Mouse (Mus musculus): ENCODE data around the gene Slc5a5. TPM values are rescaled to one million over a fixed set of nuclear protein-coding genes. Genes with fewer than 3 reads are reported as not detected.
A peak's percentile ranks its signal among the peaks of the same experiment; 100 is the strongest.

Gene Slc5a5
- polyA plus RNA-seq, 1 experiment: not detected

- no peak for TF ChIP-seq POLR2A (IDR thresholded peaks at IDR 0.05; ENCODE audit: borderline replicate concordance, low read depth, low read length)
- TF ChIP-seq CTCF (IDR thresholded peaks at IDR 0.05; ENCODE audit: low read depth, low read length): no peak
Observed at GRCm38 (mm10) chr8:70924151-70924550, 31.6 kb upstream of the Slc5a5 start.

GRCm38 (mm10) chr8:70920049-70920922 lies 27.7 kb upstream of the Slc5a5 start:
- H3K27ac ChIP-seq (ENCODE audit: insufficient read depth, low read depth, low read length): no peak overlapping the region
- TF ChIP-seq CTCF (IDR thresholded peaks at IDR 0.05; ENCODE audit: low read depth, low read length): no peak
- no peak for TF ChIP-seq POLR2A (IDR thresholded peaks at IDR 0.05; ENCODE audit: borderline replicate concordance, low read depth, low read length)
- no peak overlapping the region for H3K4me3 ChIP-seq (ENCODE audit: insufficient read depth, low read length)

More at GRCm38 (mm10) chr8:70924151-70924550, 31.6 kb upstream of the Slc5a5 start:
- H3K4me3 ChIP-seq (ENCODE audit: insufficient read depth, low read length): no peak overlapping the region
- no peaks in the 10 kb centered on the region for H3K4me1 ChIP-seq (ENCODE audit: control insufficient read depth, insufficient read depth, low read length)
- H3K27ac ChIP-seq (ENCODE audit: insufficient read depth, low read depth, low read length): no peak overlapping the region

GRCm38 (mm10) chr8:70914704-70915103 lies 22.1 kb upstream of the Slc5a5 start:
- Histone ChIP-seq H3K4me3 (ENCODE audit: insufficient read depth, low read length) (no peak overlapping the region), H3K4me1 (ENCODE audit: control insufficient read depth, insufficient read depth, low read length) (peaks cover 15% of the 10 kb centered on the region), H3K27ac (ENCODE audit: insufficient read depth, low read depth, low read length) (no peak overlapping the region)
- no peak for TF ChIP-seq POLR2A (IDR thresholded peaks at IDR 0.05; ENCODE audit: borderline replicate concordance, low read depth, low read length)
- no peak for TF ChIP-seq CTCF (IDR thresholded peaks at IDR 0.05; ENCODE audit: low read depth, low read length)

More at GRCm38 (mm10) chr8:70920049-70920922, 27.7 kb upstream of the Slc5a5 start:
- H3K4me1 ChIP-seq (ENCODE audit: control insufficient read depth, insufficient read depth, low read length): no peaks in the 10 kb centered on the region

GRCm38 (mm10) chr8:70913523-70913922 lies 21.0 kb upstream of the Slc5a5 start:
- Histone ChIP-seq H3K27ac (ENCODE audit: insufficient read depth, low read depth, low read length) (no peak overlapping the region), H3K4me1 (ENCODE audit: control insufficient read depth, insufficient read depth, low read length) (peaks cover 15% of the 10 kb centered on the region), H3K4me3 (ENCODE audit: insufficient read depth, low read length) (no peak overlapping the region)
- TF ChIP-seq CTCF (IDR thresholded peaks at IDR 0.05; ENCODE audit: low read depth, low read length) (no peak), POLR2A (IDR thresholded peaks at IDR 0.05; ENCODE audit: borderline replicate concordance, low read depth, low read length) (no peak)

GRCm38 (mm10) chr8:70912955-70913354 lies 20.4 kb upstream of the Slc5a5 start:
- H3K27ac ChIP-seq (ENCODE audit: insufficient read depth, low read depth, low read length): no peak overlapping the region
- H3K4me3 ChIP-seq (ENCODE audit: insufficient read depth, low read length): no peak overlapping the region
- H3K4me1 ChIP-seq (ENCODE audit: control insufficient read depth, insufficient read depth, low read length): peaks cover 15% of the 10 kb centered on the region
- no peak for TF ChIP-seq CTCF (IDR thresholded peaks at IDR 0.05; ENCODE audit: low read depth, low read length)

GRCm38 (mm10) chr8:70911596-70911995 lies 19.0 kb upstream of the Slc5a5 start:
- Histone ChIP-seq H3K27ac (ENCODE audit: insufficient read depth, low read depth, low read length) (peak overlapping the region; percentile 77), H3K4me1 (ENCODE audit: control insufficient read depth, insufficient read depth, low read length) (peaks cover 23% of the 10 kb centered on the region), H3K4me3 (ENCODE audit: insufficient read depth, low read length) (no peak overlapping the region)
- TF ChIP-seq CTCF (IDR thresholded peaks at IDR 0.05; ENCODE audit: low read depth, low read length) (no peak; the same call in 1 of the 2 replicates), POLR2A (IDR thresholded peaks at IDR 0.05; ENCODE audit: borderline replicate concordance, low read depth, low read length) (no peak)

- no peak overlapping the region for H3K4me3 ChIP-seq (ENCODE audit: insufficient read depth, low read length)
- no peak overlapping the region for H3K27ac ChIP-seq (ENCODE audit: insufficient read depth, low read depth, low read length)
- H3K4me1 ChIP-seq (ENCODE audit: control insufficient read depth, insufficient read depth, low read length): peaks cover 50% of the 10 kb centered on the region
- TF ChIP-seq CTCF (IDR thresholded peaks at IDR 0.05; ENCODE audit: low read depth, low read length): no peak
- TF ChIP-seq POLR2A (IDR thresholded peaks at IDR 0.05; ENCODE audit: borderline replicate concordance, low read depth, low read length): no peak
Observed at GRCm38 (mm10) chr8:70907518-70907917, 15.0 kb upstream of the Slc5a5 start.

GRCm38 (mm10) chr8:70905831-70906736 lies 13.5 kb upstream of the Slc5a5 start, which contains the start of gene Map1s:
Map1s (plus strand) TSS chr8:70905932.
- H3K4me3 ChIP-seq (ENCODE audit: insufficient read depth, low read length): peak within 1 kb of the TSS; percentile 62
- H3K27ac ChIP-seq (ENCODE audit: insufficient read depth, low read depth, low read length): peak within 1 kb of the TSS; percentile 92
- peaks cover 54% of the 10 kb centered on the region for H3K4me1 ChIP-seq (ENCODE audit: control insufficient read depth, insufficient read depth, low read length)
- TF ChIP-seq CTCF (IDR thresholded peaks at IDR 0.05; ENCODE audit: low read depth, low read length) (no peak), POLR2A (IDR thresholded peaks at IDR 0.05; ENCODE audit: borderline replicate concordance, low read depth, low read length) (no peak; the same call in 1 of the 2 replicates)

GRCm38 (mm10) chr8:70905463-70905830 lies 12.9 kb upstream of the Slc5a5 start:
- Histone ChIP-seq H3K4me1 (ENCODE audit: control insufficient read depth, insufficient read depth, low read length) (peaks cover 53% of the 10 kb centered on the region), H3K27ac (ENCODE audit: insufficient read depth, low read depth, low read length) (peak overlapping the region; percentile 92), H3K4me3 (ENCODE audit: insufficient read depth, low read length) (peak overlapping the region; percentile 62)
- TF ChIP-seq POLR2A (IDR thresholded peaks at IDR 0.05; ENCODE audit: borderline replicate concordance, low read depth, low read length) (no peak), CTCF (IDR thresholded peaks at IDR 0.05; ENCODE audit: low read depth, low read length) (no peak)
